Mouse (Mus musculus): ENCODE results near the gene Kmt5c. TPM values are rescaled to one million over a fixed set of nuclear protein-coding genes. Genes with fewer than 3 reads are reported as not detected.

Gene Kmt5c
- polyA plus RNA-seq, 1 experiment from 2014 or later, result 92.5 TPM

DNA sequence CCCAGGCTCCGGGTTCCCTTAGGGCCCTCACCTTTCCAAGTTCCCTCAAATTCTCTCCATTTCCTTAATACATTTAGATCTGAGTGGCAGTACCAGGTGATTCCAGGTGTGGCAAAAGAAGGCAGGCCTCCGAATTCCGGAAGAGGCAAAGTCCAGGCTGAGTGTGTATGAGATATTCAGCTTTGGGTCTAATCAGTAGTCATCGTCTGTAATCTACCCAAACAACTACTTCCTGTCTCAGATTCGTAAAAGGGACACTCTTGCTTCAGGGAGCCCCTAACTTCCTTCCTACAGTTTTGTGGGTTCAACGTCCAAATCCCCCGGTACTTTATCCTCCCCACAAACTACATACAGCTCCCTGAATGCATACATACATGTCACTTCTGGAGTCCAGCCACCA is 14.7 kb upstream of the Kmt5c start, which contains the start of gene Tmem150b:
Gene Tmem150b (minus strand): TSS at position 81 of the 400 bp plus-strand sequence.
- no peak within 1 kb of the TSS; the same call in 1 of the 2 replicates for H3K4me2 ChIP-seq (replicated peaks)
- 89% methylated on average over 7 of the region's 7 CpGs for WGBS
- no peak within 1 kb of the TSS for H3K9ac ChIP-seq (replicated peaks)
- H3K4me3 ChIP-seq (replicated peaks), result no peak within 1 kb of the TSS
- no peak for ATAC-seq
- no peaks in the 10 kb centered on the region for H3K27me3 ChIP-seq
- H3K4me1 ChIP-seq (replicated peaks), result no peaks in the 10 kb centered on the region
- no peaks in the 10 kb centered on the region for H3K36me3 ChIP-seq
- H3K27ac ChIP-seq, result no peak within 1 kb of the TSS
- 0 out of 2 replicates have a peak, but pooled peaks cover 2% of the 10 kb centered on the region for H3K9me3 ChIP-seq

- H3K36me3 ChIP-seq, result no peaks in the 10 kb centered on the region
- no peak for ATAC-seq
- H3K27me3 ChIP-seq, result no peaks in the 10 kb centered on the region
- H3K27ac ChIP-seq, result no peak overlapping the region
- H3K4me1 ChIP-seq (replicated peaks), result no peaks in the 10 kb centered on the region
- no peak overlapping the region for H3K4me3 ChIP-seq (replicated peaks)
- 86% methylated on average over 5 of the region's 5 CpGs for WGBS
- H3K9me3 ChIP-seq, result 0 out of 2 replicates have a peak, but pooled peaks cover 2% of the 10 kb centered on the region
- no peak overlapping the region for H3K4me2 ChIP-seq (replicated peaks)
- H3K9ac ChIP-seq (replicated peaks), result no peak overlapping the region
Measured at GRCm38 (mm10) chr7:4731090-4731489, 8.8 kb upstream of the Kmt5c start.

DNA sequence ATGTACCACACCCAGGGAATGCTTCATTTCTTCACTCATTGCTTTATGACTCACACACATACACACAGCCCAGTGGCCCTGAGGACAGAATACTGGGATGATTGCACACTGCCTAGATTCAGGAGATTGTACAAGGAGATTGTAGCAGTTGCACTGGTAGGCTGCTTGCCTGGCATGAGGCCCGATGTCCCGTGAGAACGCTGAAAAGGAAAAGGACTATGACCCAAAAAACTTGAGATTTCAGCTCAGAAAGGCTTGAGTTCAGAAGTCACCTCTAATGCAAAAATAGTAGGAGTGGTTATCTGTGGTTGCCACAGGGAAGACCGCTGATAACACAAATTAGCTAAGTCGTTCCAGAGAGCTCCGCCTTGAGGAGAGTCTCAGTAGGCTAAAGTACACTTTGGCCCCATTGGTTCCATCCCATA is 6.9 kb upstream of the Kmt5c start:
- 0 out of 2 replicates have a peak, but pooled peaks cover 2% of the 10 kb centered on the region for H3K9me3 ChIP-seq
- H3K4me1 ChIP-seq (replicated peaks), result no peaks in the 10 kb centered on the region
- H3K4me3 ChIP-seq (replicated peaks), result no peak overlapping the region
- H3K9ac ChIP-seq (replicated peaks), result no peak overlapping the region
- no peaks in the 10 kb centered on the region for H3K27me3 ChIP-seq
- ATAC-seq, result no peak
- H3K4me2 ChIP-seq (replicated peaks), result no peak overlapping the region
- no peaks in the 10 kb centered on the region for H3K36me3 ChIP-seq
- H3K27ac ChIP-seq, result no peak overlapping the region
- WGBS, result 80% methylated on average over 6 of the region's 6 CpGs

- no peaks in the 10 kb centered on the region for H3K9me3 ChIP-seq
- H3K27ac ChIP-seq, result peak overlapping the region; percentile 78
- H3K4me2 ChIP-seq (replicated peaks), result peak overlapping the region; percentile 59
- peaks cover 7% of the 10 kb centered on the region; the same call in 1 of the 2 replicates for H3K36me3 ChIP-seq
- H3K4me1 ChIP-seq (replicated peaks), result peaks cover 44% of the 10 kb centered on the region
- ATAC-seq, result no peak
- no peak overlapping the region; the same call in 1 of the 2 replicates for H3K9ac ChIP-seq (replicated peaks)
- H3K27me3 ChIP-seq, result no peaks in the 10 kb centered on the region
- H3K4me3 ChIP-seq (replicated peaks), result peak overlapping the region; percentile 34
- 39% methylated on average over 10 of the region's 10 CpGs for WGBS
Measured at GRCm38 (mm10) chr7:4739041-4739543, 823 bp upstream of the Kmt5c start.

- Histone ChIP-seq H3K9ac (replicated peaks) (peak overlapping the region; percentile 92), H3K27me3 (no peaks in the 10 kb centered on the region), H3K9me3 (no peaks in the 10 kb centered on the region), H3K4me1 (replicated peaks) (peaks cover 44% of the 10 kb centered on the region), H3K4me3 (replicated peaks) (peak overlapping the region; percentile 78), H3K36me3 (peaks cover 15% of the 10 kb centered on the region), H3K4me2 (replicated peaks) (peak overlapping the region; percentile 88), H3K27ac (peak overlapping the region; percentile 97)
- WGBS, result 1% methylated on average over 14 of the region's 14 CpGs
- peak; percentile 55; the same call in 1 of the 2 replicates for ATAC-seq
Measured at GRCm38 (mm10) chr7:4740309-4740727, 403 bp downstream of the Kmt5c start.

DNA sequence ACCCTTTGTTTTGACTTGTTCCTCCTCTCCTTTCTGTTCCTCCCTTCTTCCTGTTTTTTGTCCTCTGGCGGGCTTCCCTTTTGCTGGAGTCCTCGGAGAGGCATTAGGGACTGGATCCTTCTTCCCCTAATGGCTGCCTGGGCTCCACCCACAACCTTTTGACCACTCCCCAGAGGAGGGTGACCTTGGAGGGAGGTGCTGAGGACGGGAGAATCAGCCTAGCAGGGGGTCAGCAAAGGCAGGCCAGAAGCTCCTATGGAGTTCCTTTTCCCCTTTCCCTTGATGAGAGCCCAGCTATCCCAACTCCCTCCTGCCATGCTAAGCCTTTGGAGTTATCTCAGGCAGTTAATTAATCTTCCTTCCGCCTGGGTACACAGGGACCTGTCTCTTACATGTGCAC is 1.2 kb downstream of the Kmt5c start:
- Histone ChIP-seq H3K4me1 (replicated peaks) (peaks cover 44% of the 10 kb centered on the region), H3K4me2 (replicated peaks) (peak overlapping the region; percentile 88), H3K9me3 (no peaks in the 10 kb centered on the region), H3K4me3 (replicated peaks) (peak overlapping the region; percentile 78), H3K27me3 (no peaks in the 10 kb centered on the region), H3K9ac (replicated peaks) (peak overlapping the region; percentile 92), H3K36me3 (peaks cover 23% of the 10 kb centered on the region), H3K27ac (peak overlapping the region; percentile 97)
- no peak for ATAC-seq
- 5% methylated on average over 4 of the region's 4 CpGs for WGBS

DNA sequence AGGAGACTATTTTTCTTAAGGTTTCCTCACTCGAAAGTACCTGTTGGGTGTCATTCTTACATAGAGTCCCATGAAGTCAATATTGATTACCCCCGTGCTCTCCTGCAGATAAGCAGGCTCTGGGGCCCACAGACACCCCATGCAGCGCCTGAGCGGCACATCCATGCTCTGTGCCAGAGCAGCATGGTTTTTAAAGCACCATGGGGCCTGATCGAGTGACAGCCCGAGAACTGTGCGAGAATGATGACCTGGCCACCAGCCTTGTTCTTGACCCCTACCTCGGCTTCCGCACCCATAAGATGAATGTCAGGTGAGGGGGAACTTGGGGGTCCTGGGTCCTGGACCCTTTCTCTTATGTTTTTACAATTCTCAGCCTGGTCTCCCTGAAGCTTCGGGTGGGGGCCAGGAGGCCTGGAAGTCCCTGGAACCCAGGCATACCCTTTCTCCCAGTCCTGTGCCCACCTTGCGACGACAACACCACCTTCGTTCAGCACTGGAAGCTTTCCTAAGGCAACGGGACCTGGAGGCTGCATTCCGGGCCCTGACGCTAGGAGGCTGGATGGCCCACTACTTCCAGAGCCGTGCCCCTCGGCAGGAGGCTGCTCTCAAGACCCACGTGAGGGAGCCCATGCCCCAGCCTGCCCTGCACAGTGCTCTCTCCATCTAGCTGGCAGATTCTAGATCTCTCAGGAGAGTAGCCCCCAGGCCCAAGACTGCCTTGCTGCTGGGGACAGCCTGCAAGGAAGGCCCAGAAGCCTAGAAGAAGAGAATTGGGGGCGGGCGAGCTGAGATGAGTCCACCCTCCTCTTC is 2.0 kb downstream of the Kmt5c start:
- Histone ChIP-seq H3K9me3 (no peaks in the 10 kb centered on the region), H3K4me2 (replicated peaks) (peak overlapping the region; percentile 88), H3K36me3 (peaks cover 31% of the 10 kb centered on the region), H3K9ac (replicated peaks) (peak overlapping the region; percentile 92), H3K27me3 (no peaks in the 10 kb centered on the region), H3K4me1 (replicated peaks) (peaks cover 47% of the 10 kb centered on the region), H3K27ac (peak overlapping the region; percentile 97), H3K4me3 (replicated peaks) (peak overlapping the region; percentile 78)
- 75% methylated on average over 21 of the region's 21 CpGs for WGBS
- no peak for ATAC-seq

- Histone ChIP-seq H3K9ac (replicated peaks) (peak overlapping the region; percentile 92; the same call in 1 of the 2 replicates), H3K9me3 (no peaks in the 10 kb centered on the region), H3K4me2 (replicated peaks) (peak overlapping the region; percentile 88), H3K27me3 (no peaks in the 10 kb centered on the region), H3K4me3 (replicated peaks) (no peak overlapping the region), H3K27ac (no peak overlapping the region), H3K4me1 (replicated peaks) (peaks cover 50% of the 10 kb centered on the region), H3K36me3 (peaks cover 34% of the 10 kb centered on the region)
- no peak for ATAC-seq
- WGBS, result 90% methylated on average over 6 of the region's 6 CpGs
Measured at GRCm38 (mm10) chr7:4742482-4742819, 2.5 kb downstream of the Kmt5c start.

DNA sequence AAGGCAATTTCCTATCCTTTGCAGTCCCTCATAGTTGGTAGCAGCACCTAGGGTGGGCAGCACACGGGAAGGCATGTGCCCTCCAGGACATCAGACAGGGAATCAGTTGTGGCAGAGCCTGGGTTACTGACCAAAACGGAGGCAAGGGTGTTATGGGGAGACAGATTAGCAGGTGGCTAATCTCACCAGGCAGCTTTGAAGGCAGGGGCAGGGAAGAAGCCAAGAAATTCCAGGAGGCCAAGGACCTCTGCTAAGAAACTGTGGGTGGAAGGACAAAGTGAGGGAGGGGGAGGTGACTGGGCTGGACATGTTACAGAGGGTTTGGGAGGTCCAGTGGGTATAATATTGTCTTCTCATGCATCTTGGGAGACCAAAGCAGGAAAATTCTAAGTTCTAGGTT is 3.4 kb downstream of the Kmt5c start:
- no peaks in the 10 kb centered on the region for H3K27me3 ChIP-seq
- peaks cover 34% of the 10 kb centered on the region for H3K36me3 ChIP-seq
- WGBS, result 75% methylated on average over 2 of the region's 2 CpGs
- H3K4me2 ChIP-seq (replicated peaks), result no peak overlapping the region
- H3K9me3 ChIP-seq, result no peaks in the 10 kb centered on the region
- ATAC-seq, result no peak
- no peak overlapping the region for H3K4me3 ChIP-seq (replicated peaks)
- H3K9ac ChIP-seq (replicated peaks), result peak overlapping the region; percentile 92; the same call in 1 of the 2 replicates
- peaks cover 49% of the 10 kb centered on the region for H3K4me1 ChIP-seq (replicated peaks)
- no peak overlapping the region for H3K27ac ChIP-seq

DNA sequence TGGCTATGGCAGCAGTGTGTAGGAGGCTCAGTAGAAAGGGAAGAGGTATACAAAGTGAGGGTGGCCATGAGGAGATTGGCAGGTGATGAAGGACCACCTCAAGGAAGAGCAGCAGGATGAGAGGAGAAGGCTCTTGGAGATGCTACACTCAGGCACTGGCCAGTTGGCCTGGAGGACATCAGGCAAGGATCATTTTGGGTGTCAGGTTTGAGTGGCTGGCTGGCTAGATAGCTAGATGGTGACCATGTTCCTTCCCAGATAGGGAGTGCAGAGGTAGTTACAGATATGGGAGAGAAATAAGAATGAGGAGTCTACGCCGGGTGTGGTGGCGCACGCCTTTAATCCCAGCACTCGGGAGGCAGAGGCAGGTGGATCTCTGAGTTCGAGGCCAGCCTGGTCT is 5.0 kb downstream of the Kmt5c start:
- Histone ChIP-seq H3K4me2 (replicated peaks) (no peak overlapping the region), H3K27me3 (no peaks in the 10 kb centered on the region), H3K36me3 (peaks cover 38% of the 10 kb centered on the region), H3K9me3 (no peaks in the 10 kb centered on the region), H3K9ac (replicated peaks) (no peak overlapping the region), H3K4me1 (replicated peaks) (peaks cover 39% of the 10 kb centered on the region), H3K4me3 (replicated peaks) (no peak overlapping the region), H3K27ac (no peak overlapping the region)
- ATAC-seq, result no peak
- WGBS, result 96% methylated on average over 6 of the region's 6 CpGs

DNA sequence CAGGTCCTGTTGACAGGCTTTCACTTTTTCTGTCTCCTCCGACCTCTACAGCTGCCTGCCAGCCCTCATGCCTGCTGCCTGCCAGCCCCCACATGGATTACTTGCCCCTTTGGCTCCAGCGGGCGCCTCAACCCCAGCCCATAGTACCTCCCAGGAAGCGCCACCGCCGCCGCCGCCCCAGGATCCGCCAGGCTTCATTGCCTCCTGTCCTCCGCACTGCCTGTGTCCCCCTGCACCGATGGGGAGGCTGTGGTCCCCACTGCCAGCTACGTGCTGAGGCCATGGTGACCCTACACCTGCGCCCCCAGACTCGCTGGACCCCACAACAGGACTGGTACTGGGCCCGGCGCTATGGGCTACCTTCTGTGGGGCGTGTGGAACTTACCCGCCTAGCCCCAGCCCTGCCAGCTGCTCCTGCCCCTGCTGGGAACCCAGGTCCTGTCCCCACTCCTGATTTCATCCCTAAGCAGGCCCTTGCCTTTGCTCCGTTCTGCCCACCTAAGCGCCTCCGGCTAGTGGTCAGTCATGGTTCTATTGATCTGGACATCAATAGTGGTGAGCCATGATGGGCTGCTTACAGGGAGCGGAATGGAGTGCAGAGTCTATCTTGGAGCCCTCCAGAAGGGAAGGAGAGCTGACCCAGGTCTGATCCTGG is 6.5 kb downstream of the Kmt5c start:
- H3K9ac ChIP-seq (replicated peaks), result no peak overlapping the region
- no peak overlapping the region for H3K4me2 ChIP-seq (replicated peaks)
- H3K27me3 ChIP-seq, result no peaks in the 10 kb centered on the region
- no peaks in the 10 kb centered on the region for H3K9me3 ChIP-seq
- no peak; the same call in 1 of the 2 replicates for ATAC-seq
- H3K36me3 ChIP-seq, result peaks cover 38% of the 10 kb centered on the region
- H3K4me1 ChIP-seq (replicated peaks), result peaks cover 29% of the 10 kb centered on the region
- H3K4me3 ChIP-seq (replicated peaks), result no peak overlapping the region
- H3K27ac ChIP-seq, result no peak overlapping the region
- 79% methylated on average over 22 of the region's 22 CpGs for WGBS

Data from midbrain, embryonic 13.5 days (tissue).